24 mouse cellular contexts compared by ENCODE assay signal in genomic region chr6:97507893-97508292, GRCm38 (mm10).
DNase-seq lines count a peak whose midpoint lies in the region; ATAC-seq and TF ChIP-seq lines count a peak whose summit lies in the region.
"Had no signal": no experiment of that assay in that cellular context is flagged by ENCODE, and none has a peak within 500 bp of the region (broad histone marks: within the 10 kb centered on the region; RNA-seq: fewer than 3 reads in every experiment).

No protein-coding gene starts in this region.

- H3K4me2 ChIP-seq in lung, postnatal 0 days (replicated peaks; ENCODE audit: low read depth, low read length) = no peak overlapping the region
- no peak overlapping the region for H3K4me2 ChIP-seq in forebrain, postnatal 0 days (ENCODE audit: low read depth)
- H3K4me2 ChIP-seq: embryonic facial prominence, embryonic 12.5 days; embryonic facial prominence, embryonic 15.5 days; heart, embryonic 12.5 days; heart, embryonic 15.5 days; hindbrain, embryonic 13.5 days had no signal

- no peak overlapping the region; the same call in 1 of the 2 replicates for H3K27ac ChIP-seq in lung, postnatal 0 days (ENCODE audit: low read length)
- H3K27ac ChIP-seq in thymus, adult 2 months (ENCODE audit: control insufficient read depth, insufficient read depth, low read length) = no peak overlapping the region
- no peak overlapping the region for H3K27ac ChIP-seq in forebrain, postnatal 0 days (ENCODE audit: low read depth, low read length)
- H3K27ac ChIP-seq: embryonic facial prominence, embryonic 12.5 days; embryonic facial prominence, embryonic 15.5 days; heart, embryonic 15.5 days; hindbrain, embryonic 10.5 days; hindbrain, embryonic 13.5 days had no signal

- DNase-seq in lung, adult 2 months = peak; percentile 18
- no peak for DNase-seq in lung, postnatal 14 days
- DNase-seq in lung, postnatal 0 days (ENCODE audit: low spot score) = peak; percentile 79
- DNase-seq in lung, postnatal 4 days = peak; percentile 36 to 54
- DNase-seq in thymus, adult 2 months = no peak
- DNase-seq in forebrain, postnatal 0 days = no peak
- DNase-seq: adrenal gland, adult 2 months; adrenal gland, postnatal 25 days; B cell, adult 2 months; cerebellum, adult 11-12 months; cerebellum, adult 9-10 months; cerebellum, postnatal 14 days; gastrocnemius, postnatal 25 days; heart, adult 18-20 months; heart, postnatal 10 days; heart, postnatal 36 days had no signal

- WGBS in lung, adult 2 months = 70% methylated on average over 3 of the region's 3 CpGs
- 73% methylated on average over 3 of the region's 3 CpGs for WGBS in lung, postnatal 0 days
- 97% methylated on average over 3 of the region's 3 CpGs for WGBS in thymus, adult 2 months
- 95% methylated on average over 3 of the region's 3 CpGs for WGBS in forebrain, postnatal 0 days

- TF ChIP-seq POLR2A in lung, adult 2 months (IDR thresholded peaks at IDR 0.05; ENCODE audit: borderline replicate concordance, extremely low read depth, low read depth, low read length) = no peak
- no peak for TF ChIP-seq POLR2A in thymus, adult 2 months (IDR thresholded peaks at IDR 0.05; ENCODE audit: control insufficient read depth, extremely low read depth, insufficient read depth, low read length, poor library complexity)

- peaks cover 14% of the 10 kb centered on the region for H3K4me1 ChIP-seq in lung, adult 2 months (ENCODE audit: control insufficient read depth, insufficient read depth, low read length)
- no peaks in the 10 kb centered on the region; the same call in 1 of the 2 replicates for H3K4me1 ChIP-seq in lung, postnatal 0 days (ENCODE audit: insufficient read depth, low read depth, low read length)
- peaks cover 2% of the 10 kb centered on the region; the same call in 1 of the 2 replicates for H3K4me1 ChIP-seq in thymus, adult 2 months (replicated peaks; ENCODE audit: control insufficient read depth, insufficient read depth, low read length)
- H3K4me1 ChIP-seq in forebrain, postnatal 0 days (ENCODE audit: insufficient read depth) = 0 out of 2 replicates have a peak, but pooled peaks cover 2% of the 10 kb centered on the region
- H3K4me1 ChIP-seq: embryonic facial prominence, embryonic 12.5 days had no signal

- no peaks in the 10 kb centered on the region for H3K27me3 ChIP-seq in lung, postnatal 0 days (replicated peaks; ENCODE audit: insufficient read depth, low read length)
- no peaks in the 10 kb centered on the region for H3K27me3 ChIP-seq in thymus, adult 2 months (ENCODE audit: control insufficient read depth, insufficient read depth, low read length)
- H3K27me3 ChIP-seq in forebrain, postnatal 0 days (ENCODE audit: insufficient read depth, low read length) = no peaks in the 10 kb centered on the region
- H3K27me3 ChIP-seq: embryonic facial prominence, embryonic 12.5 days; embryonic facial prominence, embryonic 15.5 days; heart, embryonic 12.5 days; hindbrain, embryonic 13.5 days had no signal

- H3K9ac ChIP-seq in lung, postnatal 0 days (replicated peaks; ENCODE audit: low read depth) = no peak overlapping the region
- no peak overlapping the region for H3K9ac ChIP-seq in forebrain, postnatal 0 days
- H3K9ac ChIP-seq: embryonic facial prominence, embryonic 12.5 days; embryonic facial prominence, embryonic 15.5 days; heart, embryonic 12.5 days; heart, embryonic 15.5 days; hindbrain, embryonic 13.5 days had no signal

- TF ChIP-seq CTCF in lung, adult 2 months (IDR thresholded peaks at IDR 0.05; ENCODE audit: insufficient read depth, low read length) = no peak
- TF ChIP-seq CTCF in lung, postnatal 0 days (IDR thresholded peaks at IDR 0.05) = no peak
- TF ChIP-seq CTCF in thymus, adult 2 months (IDR thresholded peaks at IDR 0.05; ENCODE audit: borderline replicate concordance, control insufficient read depth, extremely low read depth, insufficient read depth, low read length, poor library complexity) = no peak
- no peak for TF ChIP-seq CTCF in forebrain, postnatal 0 days (IDR thresholded peaks at IDR 0.05; ENCODE audit: low read depth)

- H3K9me3 ChIP-seq in lung, postnatal 0 days (ENCODE audit: low read length) = no peaks in the 10 kb centered on the region
- no peaks in the 10 kb centered on the region for H3K9me3 ChIP-seq in forebrain, postnatal 0 days (ENCODE audit: low read length)
- H3K9me3 ChIP-seq: embryonic facial prominence, embryonic 12.5 days; embryonic facial prominence, embryonic 15.5 days; heart, embryonic 12.5 days; heart, embryonic 15.5 days; hindbrain, embryonic 10.5 days; hindbrain, embryonic 13.5 days had no signal

- H3K4me3 ChIP-seq in lung, adult 2 months (replicated peaks; ENCODE audit: extremely low read depth, low read depth, low read length) = no peak overlapping the region
- H3K4me3 ChIP-seq in lung, postnatal 0 days (ENCODE audit: low read depth, low read length) = no peak overlapping the region
- no peak overlapping the region for H3K4me3 ChIP-seq in thymus, adult 2 months (ENCODE audit: control insufficient read depth, insufficient read depth, low read length)
- H3K4me3 ChIP-seq in forebrain, postnatal 0 days (ENCODE audit: low read depth, low read length) = no peak overlapping the region
- H3K4me3 ChIP-seq: embryonic facial prominence, embryonic 12.5 days; embryonic facial prominence, embryonic 15.5 days; heart, embryonic 12.5 days; heart, embryonic 15.5 days; hindbrain, embryonic 10.5 days; hindbrain, embryonic 13.5 days had no signal

- peak; percentile 82 for ATAC-seq in lung, postnatal 0 days
- ATAC-seq in forebrain, postnatal 0 days = no peak
- ATAC-seq: forebrain, embryonic 14.5 days; hindbrain, embryonic 16.5 days had no signal

- peak; percentile 69 for TF ChIP-seq EP300 in lung, postnatal 0 days (IDR thresholded peaks at IDR 0.05)

- H3K36me3 ChIP-seq in lung, postnatal 0 days (ENCODE audit: insufficient read depth, low read length) = no peaks in the 10 kb centered on the region
- no peaks in the 10 kb centered on the region for H3K36me3 ChIP-seq in thymus, adult 2 months (ENCODE audit: control insufficient read depth, insufficient read depth, low read length)
- H3K36me3 ChIP-seq in forebrain, postnatal 0 days (ENCODE audit: insufficient read depth) = no peaks in the 10 kb centered on the region
- H3K36me3 ChIP-seq: embryonic facial prominence, embryonic 12.5 days; embryonic facial prominence, embryonic 15.5 days; heart, embryonic 12.5 days; heart, embryonic 15.5 days; hindbrain, embryonic 13.5 days had no signal

Comparison
In these comparisons a context has a peak if more than half of its experiments do, and no peak if none do; other contexts are left out.
1. DNase-seq: peak in lung, adult 2 months (single experiment), lung, postnatal 0 days (single experiment) and lung, postnatal 4 days (2 of 2); none in lung, postnatal 14 days (single experiment), thymus, adult 2 months (single experiment) and forebrain, postnatal 0 days (single experiment).